Mouse (Mus musculus): Measurements from ENCODE around the gene Tchp.

The Tchp gene

GRCm38 (mm10) chr5:114742572-114742971 is 35.0 kb downstream of the Tchp start:
- DNase-seq: no peak

DNA sequence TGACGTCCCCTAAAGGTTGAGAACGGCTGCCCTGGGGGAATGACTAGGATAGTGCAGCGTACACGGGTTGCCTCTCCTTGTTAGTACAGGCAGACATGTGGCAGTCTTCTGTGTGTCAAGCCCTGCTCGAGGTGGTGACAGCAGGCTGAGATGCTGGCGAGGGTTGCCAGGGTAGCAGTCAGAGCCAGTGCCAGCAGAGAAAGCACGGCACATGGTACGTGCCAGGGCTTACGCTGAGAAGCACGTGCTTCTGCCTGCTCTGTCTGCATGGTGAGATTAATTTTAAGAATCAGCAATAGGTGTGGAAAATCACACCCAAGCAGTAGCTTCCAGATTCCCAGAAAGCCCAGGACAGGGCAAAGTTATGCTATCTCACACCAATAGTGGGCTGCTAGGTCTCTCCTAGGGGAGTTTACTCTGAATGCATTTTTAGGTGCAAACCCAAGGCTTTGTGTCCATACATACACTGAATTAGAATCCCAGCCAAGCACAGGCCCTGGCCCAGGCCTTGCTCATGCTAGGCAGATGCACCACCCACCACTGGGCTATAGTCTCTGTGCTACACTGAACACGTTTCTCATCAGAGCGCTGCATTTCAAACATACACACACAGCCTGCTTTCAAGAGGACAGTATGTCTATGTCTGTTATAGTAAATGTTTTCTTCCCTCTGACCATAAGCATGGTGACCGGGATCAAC is 35.6 kb downstream of the Tchp start:
- DNase-seq: no peak

- DNase-seq: no peak
Observed at GRCm38 (mm10) chr5:114743697-114744090, 36.1 kb downstream of the Tchp start.

- no peak for DNase-seq
Observed at GRCm38 (mm10) chr5:114745581-114745980, 38.0 kb downstream of the Tchp start.

GRCm38 (mm10) chr5:114746886-114747285 is 39.3 kb downstream of the Tchp start:
- DNase-seq: no peak

- DNase-seq: no peak
Observed at GRCm38 (mm10) chr5:114747521-114747920, 40.0 kb downstream of the Tchp start.

- DNase-seq: no peak
Observed at GRCm38 (mm10) chr5:114750325-114750724, 42.8 kb downstream of the Tchp start.

GRCm38 (mm10) chr5:114752397-114752796 is 44.8 kb downstream of the Tchp start:
- DNase-seq: no peak

GRCm38 (mm10) chr5:114753384-114753783 is 45.8 kb downstream of the Tchp start:
- no peak for DNase-seq

DNA sequence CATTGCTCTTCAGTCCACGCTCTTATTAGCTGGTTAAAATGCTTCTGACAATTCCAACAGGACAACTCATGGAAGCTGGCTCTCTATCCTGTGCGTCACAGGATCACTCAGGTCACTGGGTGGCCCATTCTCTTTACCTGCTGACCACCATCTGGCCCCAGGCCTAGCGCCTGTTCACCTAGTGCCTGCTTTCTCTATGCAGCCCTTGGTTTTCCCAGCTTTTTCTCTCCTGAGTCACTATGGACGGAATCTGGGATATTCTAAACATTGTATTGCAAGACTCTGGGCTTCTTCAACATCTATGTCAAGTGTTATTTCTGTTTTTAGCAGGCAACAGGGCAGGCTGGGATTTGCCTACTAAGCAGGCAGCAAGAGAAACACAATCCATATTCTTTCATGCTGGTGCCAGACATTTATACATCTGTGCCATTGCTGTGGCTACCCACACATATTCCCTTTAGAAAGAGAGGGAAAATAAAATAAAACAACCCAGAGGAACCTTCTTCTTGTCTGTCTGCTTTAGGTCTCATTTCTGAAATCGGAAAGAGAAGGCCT is 52.1 kb downstream of the Tchp start:
- no peak for DNase-seq

DNA sequence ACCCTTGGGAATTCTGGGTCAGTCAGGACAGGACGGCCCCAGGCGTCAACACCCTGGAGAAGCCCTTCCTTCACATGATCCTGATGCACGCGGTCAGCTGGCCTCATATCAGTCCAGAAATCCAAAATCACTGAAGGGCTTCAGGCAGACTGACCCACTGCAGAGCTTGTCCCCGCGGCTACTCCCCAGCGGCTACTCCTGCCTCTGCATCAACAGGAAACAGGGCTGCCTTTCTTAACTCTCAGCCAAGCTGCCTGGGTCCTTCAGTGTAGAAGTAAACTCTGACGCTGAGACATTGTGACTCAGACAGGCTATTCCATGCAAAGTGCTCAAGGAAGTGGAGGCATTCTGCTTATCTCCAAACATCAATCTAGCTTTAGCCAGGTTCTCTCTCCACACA is 54.4 kb downstream of the Tchp start:
- DNase-seq: no peak

GRCm38 (mm10) chr5:114764812-114765735 is 57.5 kb downstream of the Tchp start:
- DNase-seq: no peak

DNA sequence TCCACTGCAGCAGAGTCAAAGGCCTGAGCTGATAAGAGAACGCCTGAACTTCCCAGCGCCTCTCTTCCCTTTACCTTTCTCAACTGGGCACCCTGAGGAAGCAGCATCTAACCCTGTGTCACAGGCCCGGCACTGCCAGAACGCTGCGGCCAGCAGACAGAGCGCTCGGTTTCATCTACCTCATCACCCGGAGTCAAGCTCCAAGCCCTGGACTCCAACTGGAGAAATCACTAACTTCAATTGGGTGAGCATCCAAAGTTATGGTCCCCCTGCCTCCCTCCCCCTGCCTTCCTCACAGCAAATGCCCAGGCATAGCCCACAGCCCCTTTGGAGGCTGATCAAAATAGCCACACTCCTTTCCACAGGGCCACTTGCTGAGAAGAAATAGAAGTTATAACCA is 59.1 kb downstream of the Tchp start:
- no peak for DNase-seq

GRCm38 (mm10) chr5:114767185-114767584 is 59.6 kb downstream of the Tchp start:
- DNase-seq: no peak

DNA sequence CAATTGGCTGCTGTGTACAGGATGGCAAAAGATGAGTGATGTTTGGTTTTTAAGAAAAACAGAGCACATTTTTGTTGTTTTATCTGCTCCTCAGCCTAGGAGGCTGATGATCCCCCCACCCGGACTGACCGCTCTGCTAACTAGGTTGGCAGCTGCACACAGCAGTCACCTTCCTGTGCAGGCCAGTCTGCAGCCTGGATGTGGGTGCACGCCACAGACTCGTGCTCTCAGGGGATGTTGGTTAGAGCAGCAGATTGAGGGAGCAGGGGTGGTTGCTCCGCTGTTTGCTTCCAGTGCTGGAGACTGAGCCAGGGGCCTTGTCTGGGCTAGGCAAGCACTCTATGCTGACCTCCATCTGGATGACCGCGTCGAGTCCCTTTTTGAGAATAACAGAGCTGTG is 62.2 kb downstream of the Tchp start:
- no peak for DNase-seq

GRCm38 (mm10) chr5:114771796-114772195 is 64.2 kb downstream of the Tchp start:
- no peak for DNase-seq
